Mouse (Mus musculus): ENCODE measurements around the gene Btf3. TPM values are rescaled to one million over a fixed set of nuclear protein-coding genes. Genes with fewer than 3 reads are reported as not detected.

The Btf3 gene
- polyA plus RNA-seq, 1 experiment from 2014 or later = 306 TPM

GRCm38 (mm10) chr13:98355559-98356111 is 38.8 kb upstream of the Btf3 start:
- Histone ChIP-seq H3K4me2 (ENCODE audit: low read depth, low read length) (peak overlapping the region; percentile 64), H3K4me3 (ENCODE audit: low read depth, low read length) (peak overlapping the region; percentile 42), H3K36me3 (replicated peaks; ENCODE audit: insufficient read depth, low read length) (no peaks in the 10 kb centered on the region), H3K27ac (ENCODE audit: low read depth) (no peak overlapping the region), H3K9me3 (ENCODE audit: low read length) (no peaks in the 10 kb centered on the region), H3K27me3 (ENCODE audit: insufficient read depth, low read length) (peaks cover 96% of the 10 kb centered on the region), H3K9ac (replicated peaks) (no peak overlapping the region), H3K4me1 (ENCODE audit: insufficient read depth) (peaks cover 18% of the 10 kb centered on the region)
- peak; percentile 17; the same call in 1 of the 2 replicates for ATAC-seq
- TF ChIP-seq CTCF (IDR thresholded peaks at IDR 0.05; ENCODE audit: low read depth) (no peak), EP300 (IDR thresholded peaks at IDR 0.05; ENCODE audit: low read depth) (no peak)
- WGBS (ENCODE audit: insufficient replicate concordance) = under 1% methylated on average over 60 of the region's 81 CpGs
- DNase-seq = peak; percentile 26

GRCm38 (mm10) chr13:98354871-98355558 is 38.2 kb upstream of the Btf3 start:
- no peaks in the 10 kb centered on the region for H3K9me3 ChIP-seq (ENCODE audit: low read length)
- DNase-seq (peak; percentile 26), ATAC-seq (peak; percentile 27; the same call in 1 of the 2 replicates)
- H3K4me1 ChIP-seq (ENCODE audit: insufficient read depth) = peaks cover 18% of the 10 kb centered on the region
- peak overlapping the region; percentile 64 for H3K4me2 ChIP-seq (ENCODE audit: low read depth, low read length)
- no peak overlapping the region for H3K27ac ChIP-seq (ENCODE audit: low read depth)
- under 1% methylated on average over 60 of the region's 102 CpGs for WGBS (ENCODE audit: insufficient replicate concordance)
- peaks cover 96% of the 10 kb centered on the region for H3K27me3 ChIP-seq (ENCODE audit: insufficient read depth, low read length)
- peak overlapping the region; percentile 42 for H3K4me3 ChIP-seq (ENCODE audit: low read depth, low read length)
- H3K9ac ChIP-seq (replicated peaks) = no peak overlapping the region
- no peak for TF ChIP-seq CTCF (IDR thresholded peaks at IDR 0.05; ENCODE audit: low read depth)
- TF ChIP-seq EP300 (IDR thresholded peaks at IDR 0.05; ENCODE audit: low read depth) = no peak
- H3K36me3 ChIP-seq (replicated peaks; ENCODE audit: insufficient read depth, low read length) = no peaks in the 10 kb centered on the region

- Histone ChIP-seq H3K4me3 (ENCODE audit: low read depth, low read length) (peak within 1 kb of the TSS; percentile 42), H3K27me3 (ENCODE audit: insufficient read depth, low read length) (peaks cover 92% of the 10 kb centered on the region), H3K9ac (replicated peaks) (no peak within 1 kb of the TSS), H3K27ac (ENCODE audit: low read depth) (no peak within 1 kb of the TSS), H3K4me1 (ENCODE audit: insufficient read depth) (peaks cover 18% of the 10 kb centered on the region), H3K9me3 (ENCODE audit: low read length) (no peaks in the 10 kb centered on the region), H3K4me2 (ENCODE audit: low read depth, low read length) (peak within 1 kb of the TSS; percentile 64), H3K36me3 (replicated peaks; ENCODE audit: insufficient read depth, low read length) (no peaks in the 10 kb centered on the region)
- DNase-seq (peak; percentile 26), ATAC-seq (peak; percentile 53; the same call in 1 of the 2 replicates)
- TF ChIP-seq CTCF (IDR thresholded peaks at IDR 0.05; ENCODE audit: low read depth) = no peak
- TF ChIP-seq EP300 (IDR thresholded peaks at IDR 0.05; ENCODE audit: low read depth) = no peak
- WGBS (ENCODE audit: insufficient replicate concordance) = under 1% methylated on average over 43 of the region's 76 CpGs
Observed at GRCm38 (mm10) chr13:98354090-98354801, 37.4 kb upstream of the Btf3 start, which contains the start of gene Foxd1. TSS of gene Foxd1 (plus strand) at chr13:98354242.

- DNase-seq (no peak), ATAC-seq (no peak)
- Histone ChIP-seq H3K4me2 (ENCODE audit: low read depth, low read length) (peak overlapping the region; percentile 64), H3K4me1 (ENCODE audit: insufficient read depth) (peaks cover 18% of the 10 kb centered on the region), H3K36me3 (replicated peaks; ENCODE audit: insufficient read depth, low read length) (no peaks in the 10 kb centered on the region), H3K9me3 (ENCODE audit: low read length) (no peaks in the 10 kb centered on the region), H3K9ac (replicated peaks) (no peak overlapping the region), H3K27me3 (ENCODE audit: insufficient read depth, low read length) (peaks cover 89% of the 10 kb centered on the region), H3K27ac (ENCODE audit: low read depth) (no peak overlapping the region), H3K4me3 (ENCODE audit: low read depth, low read length) (peak overlapping the region; percentile 42)
- no peak for TF ChIP-seq EP300 (IDR thresholded peaks at IDR 0.05; ENCODE audit: low read depth)
- TF ChIP-seq CTCF (IDR thresholded peaks at IDR 0.05; ENCODE audit: low read depth) = no peak
- 2% methylated on average over 13 of the region's 13 CpGs for WGBS (ENCODE audit: insufficient replicate concordance)
Observed at GRCm38 (mm10) chr13:98353709-98354089, 36.9 kb upstream of the Btf3 start.

GRCm38 (mm10) chr13:98352381-98352975 is 35.7 kb upstream of the Btf3 start:
- TF ChIP-seq EP300 (IDR thresholded peaks at IDR 0.05; ENCODE audit: low read depth) (no peak), CTCF (IDR thresholded peaks at IDR 0.05; ENCODE audit: low read depth) (no peak)
- H3K4me3 ChIP-seq (ENCODE audit: low read depth, low read length) = no peak overlapping the region
- no peak overlapping the region for H3K4me2 ChIP-seq (ENCODE audit: low read depth, low read length)
- H3K27me3 ChIP-seq (ENCODE audit: insufficient read depth, low read length) = peaks cover 83% of the 10 kb centered on the region
- DNase-seq = no peak
- ATAC-seq = no peak
- H3K9me3 ChIP-seq (ENCODE audit: low read length) = no peaks in the 10 kb centered on the region
- H3K36me3 ChIP-seq (replicated peaks; ENCODE audit: insufficient read depth, low read length) = no peaks in the 10 kb centered on the region
- no peak overlapping the region for H3K27ac ChIP-seq (ENCODE audit: low read depth)
- 14% methylated on average over 14 of the region's 14 CpGs for WGBS (ENCODE audit: insufficient replicate concordance)
- no peak overlapping the region for H3K9ac ChIP-seq (replicated peaks)
- H3K4me1 ChIP-seq (ENCODE audit: insufficient read depth) = peaks cover 18% of the 10 kb centered on the region

GRCm38 (mm10) chr13:98351527-98351926 is 34.7 kb upstream of the Btf3 start:
- no peak overlapping the region for H3K4me2 ChIP-seq (ENCODE audit: low read depth, low read length)
- H3K9me3 ChIP-seq (ENCODE audit: low read length) = no peaks in the 10 kb centered on the region
- no peak for ATAC-seq
- H3K36me3 ChIP-seq (replicated peaks; ENCODE audit: insufficient read depth, low read length) = no peaks in the 10 kb centered on the region
- DNase-seq = peak; percentile 52
- TF ChIP-seq CTCF (IDR thresholded peaks at IDR 0.05; ENCODE audit: low read depth) (peak; percentile 57), EP300 (IDR thresholded peaks at IDR 0.05; ENCODE audit: low read depth) (no peak)
- no peak overlapping the region for H3K27ac ChIP-seq (ENCODE audit: low read depth)
- H3K4me1 ChIP-seq (ENCODE audit: insufficient read depth) = peaks cover 18% of the 10 kb centered on the region
- peaks cover 79% of the 10 kb centered on the region for H3K27me3 ChIP-seq (ENCODE audit: insufficient read depth, low read length)
- no peak overlapping the region for H3K4me3 ChIP-seq (ENCODE audit: low read depth, low read length)
- 7% methylated on average over 8 of the region's 8 CpGs for WGBS (ENCODE audit: insufficient replicate concordance)
- H3K9ac ChIP-seq (replicated peaks) = no peak overlapping the region
